Mouse (Mus musculus) forebrain, embryonic 11.5 days (tissue): ENCODE results near the gene Fli1. TPM values are rescaled to one million over a fixed set of nuclear protein-coding genes. Genes with fewer than 3 reads are reported as not detected.
A peak's percentile ranks its signal among the peaks of the same experiment; 100 is the strongest.

Experiments
- ATAC-seq: fragments of 200-750 bp; cut with Nextera tagmentation; replicated peaks from 2 replicates; pipeline ENCODE4 v1.8.0; 2017; ENCODE audit warnings: moderate TSS enrichment; ENCODE audit not compliant: low FRiP score
- DNase-seq: peaks from one replicate; pipeline ENCODE4 v3.0.0-alpha.2; 2017; ENCODE audit warnings: low spot score
- H3K27ac ChIP-seq: fragments of 300-500 bp; sonication (generic); 2 replicates; pipeline ENCODE4 v1.5.1; 2014; ENCODE audit warnings: low read depth, low read length
- H3K27me3 ChIP-seq: fragments of 300-500 bp; sonication (generic); 2 replicates; pipeline ENCODE4 v1.6.1; 2014; ENCODE audit warnings: mild to moderate bottlenecking, low read length, mixed read lengths; ENCODE audit not compliant: control insufficient read depth, insufficient read depth
- H3K36me3 ChIP-seq: fragments of 300-500 bp; sonication (generic); 2 replicates; pipeline ENCODE4 v1.6.1; 2014; ENCODE audit warnings: mild to moderate bottlenecking, low read length, moderate library complexity, mixed read lengths; ENCODE audit not compliant: control insufficient read depth, insufficient read depth
- H3K4me1 ChIP-seq: fragments of 300-500 bp; sonication (generic); replicated peaks from 2 replicates; pipeline ENCODE4 v1.6.1; 2014; ENCODE audit warnings: low read length, mixed read lengths; ENCODE audit not compliant: control insufficient read depth, insufficient read depth
- H3K4me2 ChIP-seq: fragments of 300-500 bp; sonication (generic); 2 replicates; pipeline ENCODE4 v1.6.1; 2014; ENCODE audit warnings: low read depth, mild to moderate bottlenecking, low read length, moderate library complexity, mixed read lengths; ENCODE audit not compliant: severe bottlenecking
- H3K4me3 ChIP-seq: fragments of 300-500 bp; sonication (generic); 2 replicates; pipeline ENCODE4 v1.5.1; 2014; ENCODE audit warnings: low read depth, low read length
- H3K9ac ChIP-seq: fragments of 300-500 bp; sonication (generic); 2 replicates; pipeline ENCODE4 v1.6.1; 2014; ENCODE audit warnings: low read length
- H3K9me3 ChIP-seq: fragments of 300-500 bp; sonication (generic); 2 replicates; pipeline ENCODE4 v1.6.1; 2016; ENCODE audit warnings: low read length, mixed read lengths; ENCODE audit not compliant: control insufficient read depth
- WGBS: fragments of 180-500 bp; shearing (Covaris S2); extraction: QIAGEN DNeasy Blood & Tissue Kit; methylation state at CpG from one replicate; pipeline ENCODE4 v1.1.7; 2014; 5-methylcytosine and 5-hydroxymethylcytosine counted together
- polyA plus RNA-seq: library from polyadenylated mRNA; unstranded; fragments of >200 nt; fragmentation: Nextera tagmentation; extraction: Ambion mirVana; gene quantifications from 2 replicates; pipeline ENCODE4 v1.2.1, GENCODE M21; 2014

The Fli1 gene
- polyA plus RNA-seq, 1 experiment from 2014 or later: 14.3 TPM

DNA sequence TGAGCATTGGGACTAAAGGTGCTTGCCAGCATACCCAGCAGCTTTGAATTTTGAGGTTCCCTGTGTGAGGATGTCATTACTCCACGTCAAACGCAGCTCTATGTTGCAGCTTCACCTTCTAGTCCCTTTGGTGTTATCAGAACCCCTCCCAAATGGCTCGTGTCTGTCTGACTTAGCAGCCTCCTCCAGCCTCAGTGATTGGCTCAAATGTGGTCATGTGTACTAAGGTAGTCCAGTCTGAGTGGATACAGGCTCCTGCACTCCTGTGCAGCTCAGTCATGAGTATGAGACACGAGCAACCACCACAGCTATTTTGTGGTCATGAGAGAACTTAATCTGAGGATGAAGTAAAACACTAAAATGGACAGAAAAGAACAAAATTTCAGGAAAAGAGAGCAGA lies 31.0 kb upstream of the Fli1 start:
- Histone ChIP-seq H3K9ac (no peak overlapping the region), H3K27me3 (no peaks in the 10 kb centered on the region), H3K4me3 (no peak overlapping the region), H3K4me2 (no peak overlapping the region), H3K9me3 (no peaks in the 10 kb centered on the region), H3K36me3 (no peaks in the 10 kb centered on the region), H3K4me1 (no peaks in the 10 kb centered on the region), H3K27ac (no peak overlapping the region)
- no peak for ATAC-seq
- 70% methylated on average over 4 of the region's 4 CpGs for WGBS
- peak; percentile 46 for DNase-seq

- H3K4me2 ChIP-seq: no peak overlapping the region
- no peaks in the 10 kb centered on the region for H3K36me3 ChIP-seq
- no peaks in the 10 kb centered on the region for H3K27me3 ChIP-seq
- H3K9me3 ChIP-seq: no peaks in the 10 kb centered on the region
- H3K4me3 ChIP-seq: no peak overlapping the region
- H3K9ac ChIP-seq: no peak overlapping the region
- H3K4me1 ChIP-seq: no peaks in the 10 kb centered on the region
- ATAC-seq (no peak), DNase-seq (no peak)
- no peak overlapping the region for H3K27ac ChIP-seq
- 67% methylated on average over 4 of the region's 4 CpGs for WGBS
Observed at GRCm38 (mm10) chr9:32571676-32572075, 29.0 kb upstream of the Fli1 start.

DNA sequence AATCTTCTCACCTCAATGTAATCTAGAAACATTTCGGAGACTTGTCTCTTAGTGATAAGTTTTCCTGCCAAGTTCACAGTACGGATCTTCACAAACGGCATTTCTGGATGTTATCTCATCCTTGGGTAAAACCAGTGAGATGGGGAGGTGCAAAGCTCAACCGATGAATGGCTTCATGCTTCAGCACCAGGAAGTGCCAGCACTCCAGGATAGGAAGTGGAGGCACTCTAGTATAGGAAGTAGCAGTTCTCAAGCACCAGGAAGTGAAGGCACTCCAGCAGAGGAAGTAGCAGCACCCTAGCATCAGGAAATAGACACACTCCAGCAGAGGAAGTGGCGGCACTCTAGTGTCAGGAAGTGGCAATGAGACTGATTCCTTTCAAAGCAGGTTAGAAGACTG lies 27.9 kb upstream of the Fli1 start:
- Histone ChIP-seq H3K27me3 (no peaks in the 10 kb centered on the region), H3K36me3 (no peaks in the 10 kb centered on the region), H3K27ac (no peak overlapping the region), H3K4me1 (no peaks in the 10 kb centered on the region), H3K4me2 (no peak overlapping the region), H3K9ac (no peak overlapping the region), H3K9me3 (no peaks in the 10 kb centered on the region), H3K4me3 (no peak overlapping the region)
- 91% methylated on average over 5 of the region's 5 CpGs for WGBS
- no peak for DNase-seq
- no peak for ATAC-seq

DNA sequence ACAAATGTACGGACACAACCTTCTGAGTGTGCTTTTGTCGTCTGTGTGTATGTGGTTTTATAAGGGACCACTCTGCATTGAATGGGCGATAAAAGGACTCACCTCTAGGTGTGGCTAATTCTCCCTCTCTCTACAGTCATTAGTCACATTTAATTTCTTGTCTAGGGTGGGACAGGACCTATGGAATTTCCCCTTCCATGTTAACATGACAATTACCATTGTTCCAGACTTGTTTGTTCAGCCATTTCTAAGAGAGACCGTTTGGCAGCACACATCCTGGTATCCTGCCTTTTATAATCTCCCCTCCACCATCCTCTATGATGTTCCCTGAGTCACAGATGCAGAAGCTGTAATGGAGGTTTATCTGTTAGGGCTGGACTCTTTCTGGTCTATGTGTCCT lies 26.6 kb upstream of the Fli1 start:
- DNase-seq: no peak
- Histone ChIP-seq H3K4me3 (no peak overlapping the region), H3K9ac (no peak overlapping the region), H3K4me2 (no peak overlapping the region), H3K9me3 (no peaks in the 10 kb centered on the region), H3K27me3 (no peaks in the 10 kb centered on the region), H3K27ac (no peak overlapping the region), H3K36me3 (no peaks in the 10 kb centered on the region), H3K4me1 (no peaks in the 10 kb centered on the region)
- 79% methylated on average over 4 of the region's 4 CpGs for WGBS
- no peak for ATAC-seq

- no peak overlapping the region for H3K4me3 ChIP-seq
- H3K4me2 ChIP-seq: no peak overlapping the region
- ATAC-seq (no peak), DNase-seq (peak; percentile 42)
- H3K4me1 ChIP-seq: no peaks in the 10 kb centered on the region
- H3K27me3 ChIP-seq: no peaks in the 10 kb centered on the region
- H3K9me3 ChIP-seq: no peaks in the 10 kb centered on the region
- 73% methylated on average over 7 of the region's 7 CpGs for WGBS
- H3K9ac ChIP-seq: no peak overlapping the region
- H3K27ac ChIP-seq: no peak overlapping the region
- H3K36me3 ChIP-seq: no peaks in the 10 kb centered on the region
Observed at GRCm38 (mm10) chr9:32567603-32568002, 24.9 kb upstream of the Fli1 start.

GRCm38 (mm10) chr9:32565309-32565708 lies 22.6 kb upstream of the Fli1 start:
- Histone ChIP-seq H3K36me3 (no peaks in the 10 kb centered on the region), H3K4me2 (no peak overlapping the region), H3K4me3 (no peak overlapping the region), H3K27ac (no peak overlapping the region), H3K4me1 (no peaks in the 10 kb centered on the region), H3K9me3 (no peaks in the 10 kb centered on the region), H3K9ac (no peak overlapping the region), H3K27me3 (no peaks in the 10 kb centered on the region)
- ATAC-seq: no peak
- 87% methylated on average over 3 of the region's 3 CpGs for WGBS
- no peak for DNase-seq

DNA sequence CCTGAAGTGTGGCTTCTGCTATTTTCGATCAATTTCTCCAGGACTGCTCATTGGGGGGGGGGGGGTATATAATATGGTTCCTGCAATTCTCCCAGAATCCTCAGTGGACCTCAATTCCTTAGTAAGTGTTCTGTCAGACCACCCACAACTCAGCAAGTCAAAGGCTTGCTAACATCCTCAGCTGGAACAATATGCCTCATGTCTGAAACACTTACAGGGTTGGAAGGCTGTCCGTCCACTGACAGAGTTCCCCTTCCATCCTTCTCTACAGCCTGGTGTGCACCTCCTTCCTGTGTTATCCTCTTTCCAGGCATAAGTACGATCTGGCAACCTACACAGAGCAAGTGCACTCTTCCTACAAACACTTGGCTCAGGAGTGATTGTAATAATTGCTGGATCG lies 20.2 kb upstream of the Fli1 start:
- H3K4me3 ChIP-seq: no peak overlapping the region
- no peaks in the 10 kb centered on the region for H3K9me3 ChIP-seq
- no peaks in the 10 kb centered on the region for H3K4me1 ChIP-seq
- H3K9ac ChIP-seq: no peak overlapping the region
- no peaks in the 10 kb centered on the region for H3K27me3 ChIP-seq
- WGBS: 78% methylated on average over 4 of the region's 4 CpGs
- no peak overlapping the region for H3K27ac ChIP-seq
- no peak overlapping the region for H3K4me2 ChIP-seq
- H3K36me3 ChIP-seq: no peaks in the 10 kb centered on the region
- ATAC-seq (no peak), DNase-seq (no peak)

DNA sequence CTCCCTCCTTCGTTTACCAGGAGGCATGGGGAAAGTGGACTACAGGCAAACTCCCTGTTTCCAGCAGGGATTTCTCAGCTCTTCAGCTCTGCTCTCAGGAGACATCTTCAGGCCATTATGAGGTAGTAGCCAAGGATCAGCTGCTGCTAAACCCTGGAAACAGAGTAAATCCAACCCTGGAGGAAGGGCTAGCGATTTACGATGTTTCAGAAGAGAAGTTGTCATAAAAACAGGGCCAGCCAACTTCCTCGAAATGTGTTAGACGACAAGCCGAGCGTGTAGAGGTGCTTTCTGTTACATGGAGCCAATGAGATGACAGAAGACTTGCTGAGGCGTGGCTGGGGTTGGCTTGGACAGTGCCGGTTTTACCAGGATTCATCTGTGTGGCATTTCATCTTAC lies 19.7 kb upstream of the Fli1 start:
- Histone ChIP-seq H3K4me2 (no peak overlapping the region), H3K4me1 (no peaks in the 10 kb centered on the region), H3K9ac (no peak overlapping the region), H3K27ac (no peak overlapping the region), H3K4me3 (no peak overlapping the region), H3K9me3 (no peaks in the 10 kb centered on the region), H3K27me3 (no peaks in the 10 kb centered on the region), H3K36me3 (no peaks in the 10 kb centered on the region)
- ATAC-seq: no peak
- peak; percentile 24 for DNase-seq
- 70% methylated on average over 9 of the region's 9 CpGs for WGBS

- no peak overlapping the region for H3K4me3 ChIP-seq
- no peak overlapping the region for H3K9ac ChIP-seq
- H3K4me1 ChIP-seq: no peaks in the 10 kb centered on the region
- H3K36me3 ChIP-seq: no peaks in the 10 kb centered on the region
- WGBS: 87% methylated on average over 14 of the region's 14 CpGs
- H3K27me3 ChIP-seq: no peaks in the 10 kb centered on the region
- DNase-seq (no peak), ATAC-seq (no peak)
- H3K4me2 ChIP-seq: no peak overlapping the region
- no peak overlapping the region for H3K27ac ChIP-seq
- H3K9me3 ChIP-seq: no peaks in the 10 kb centered on the region
Observed at GRCm38 (mm10) chr9:32561190-32561890, 18.7 kb upstream of the Fli1 start.
